Mouse (Mus musculus): ENCODE measurements around the gene Tsnax.
A peak's percentile ranks its signal among the peaks of the same experiment; 100 is the strongest.

Tsnax gene

DNA sequence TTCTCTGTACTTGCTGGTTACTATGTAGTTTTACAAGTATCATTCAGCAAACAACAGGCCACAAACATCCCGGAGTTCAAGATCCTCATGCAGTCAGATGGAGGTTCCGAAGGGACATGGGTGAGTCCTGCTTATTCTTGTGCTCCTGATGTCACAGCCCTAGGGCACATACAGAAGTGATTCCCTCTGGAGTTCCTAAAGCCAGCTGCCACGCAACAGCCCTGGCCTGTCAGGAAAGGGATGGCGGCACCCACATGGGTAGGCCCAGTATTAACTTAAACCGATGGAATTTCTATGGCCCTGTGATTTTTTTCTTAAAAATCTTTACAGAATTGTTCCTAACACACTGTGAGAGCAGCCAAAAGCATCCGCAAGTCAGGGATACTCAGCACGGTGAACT is 30.6 kb downstream of the Tsnax start:
- DNase-seq (ENCODE audit: extremely low read depth, low read depth): no peak

- no peak for DNase-seq (ENCODE audit: extremely low read depth, low read depth)
Measured at GRCm38 (mm10) chr8:125043935-125044334, 31.1 kb downstream of the Tsnax start.

DNA sequence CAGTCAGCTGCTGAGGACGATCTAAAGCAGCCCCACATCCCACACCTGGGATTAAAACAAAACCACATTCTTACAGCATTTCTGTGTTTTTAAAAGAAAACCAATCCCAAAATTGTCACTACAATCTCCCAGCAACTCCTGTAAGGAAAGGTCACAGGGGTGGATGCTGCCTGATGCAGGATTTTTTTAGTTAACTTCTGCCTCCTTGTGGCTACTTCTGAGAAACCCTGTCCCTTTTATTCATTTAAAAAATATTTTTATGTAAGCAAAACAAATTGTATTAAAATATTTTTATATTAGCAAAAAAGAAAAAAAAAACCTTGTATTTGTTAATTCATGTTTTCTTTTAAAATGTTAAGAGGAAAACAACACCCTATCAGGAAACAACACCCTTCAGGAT is 33.0 kb downstream of the Tsnax start:
- DNase-seq (ENCODE audit: extremely low read depth, low read depth): no peak

DNA sequence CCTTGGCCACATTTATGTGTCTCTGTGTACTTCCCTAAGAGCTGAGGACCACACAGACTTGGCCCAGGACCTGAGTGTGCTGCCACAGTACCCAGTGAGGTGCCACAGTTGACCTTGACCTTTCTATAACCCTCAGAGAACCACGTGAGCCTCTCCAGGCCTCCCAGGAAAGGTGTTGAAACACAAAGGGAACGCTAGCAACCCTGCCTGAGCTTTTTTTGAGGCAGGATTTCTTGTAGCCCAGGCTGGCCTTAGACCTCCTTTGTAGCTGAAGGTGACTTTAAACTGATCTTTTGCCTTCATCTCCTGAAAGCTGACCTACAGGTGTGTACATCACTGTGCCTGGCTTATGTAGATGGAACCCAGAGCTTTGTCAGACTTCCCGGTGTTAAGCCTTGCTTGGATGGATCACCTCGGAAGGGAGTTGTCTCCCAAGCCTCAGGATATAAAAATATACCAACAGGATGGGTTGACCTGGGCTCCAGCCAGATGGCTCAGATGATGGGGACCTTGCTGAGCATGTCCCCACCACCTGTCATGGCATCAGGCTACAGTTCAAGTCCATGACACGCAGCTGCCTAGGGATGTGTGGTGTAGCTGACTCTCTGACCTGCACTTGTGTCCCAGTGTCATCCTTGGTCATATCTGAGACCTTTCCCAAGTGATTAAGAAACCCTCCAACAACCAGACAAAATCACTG is 36.4 kb downstream of the Tsnax start:
- no peak for DNase-seq (ENCODE audit: extremely low read depth, low read depth)

GRCm38 (mm10) chr8:125049826-125050225 is 37.0 kb downstream of the Tsnax start:
- DNase-seq (ENCODE audit: extremely low read depth, low read depth): no peak

GRCm38 (mm10) chr8:125052026-125052425 is 39.2 kb downstream of the Tsnax start:
- no peak for DNase-seq (ENCODE audit: extremely low read depth, low read depth)

- no peak for DNase-seq (ENCODE audit: extremely low read depth, low read depth)
Measured at GRCm38 (mm10) chr8:125053505-125054435, 41.0 kb downstream of the Tsnax start, which contains the start of gene Disc1. Gene Disc1 (plus strand): TSS chr8:125054195.

DNA sequence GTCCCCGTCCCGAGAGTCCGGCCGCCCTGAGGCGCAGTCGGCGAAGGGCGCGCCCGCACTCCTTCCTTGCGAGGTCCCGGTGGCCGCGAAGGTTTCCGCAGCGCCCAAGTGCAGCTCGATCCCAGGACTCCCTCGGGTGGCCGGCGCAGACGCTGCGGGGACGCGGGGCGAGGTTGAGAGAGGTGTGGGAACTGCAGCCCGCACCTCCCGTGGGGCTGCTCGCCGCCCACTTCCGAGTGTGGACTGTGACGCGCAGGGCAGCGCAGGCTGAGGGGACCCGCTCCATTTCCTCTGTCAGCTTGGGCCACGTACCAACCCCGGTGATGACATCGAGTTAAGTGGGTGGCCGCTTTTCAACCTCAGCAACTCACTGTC is 41.6 kb downstream of the Tsnax start:
- DNase-seq (ENCODE audit: extremely low read depth, low read depth): no peak

DNA sequence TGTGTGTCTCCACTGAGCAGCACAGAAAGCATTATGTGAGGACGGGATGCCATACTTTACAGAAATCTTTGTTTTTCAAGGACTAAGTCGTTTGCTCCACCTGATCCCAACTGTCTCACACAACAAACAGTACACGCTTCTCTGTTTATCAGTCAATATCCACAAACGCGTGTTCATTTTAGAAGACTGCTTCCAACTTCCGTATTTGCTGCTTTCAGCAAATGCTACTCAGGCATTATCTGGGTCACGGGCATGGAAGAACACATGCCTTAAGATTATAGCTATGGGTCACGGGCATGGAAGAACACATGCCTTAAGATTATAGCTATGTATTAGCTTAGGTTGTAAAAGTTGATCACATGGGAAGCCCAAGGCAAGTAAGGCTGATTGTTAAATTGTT is 48.1 kb downstream of the Tsnax start:
- DNase-seq (ENCODE audit: extremely low read depth, low read depth): no peak

DNA sequence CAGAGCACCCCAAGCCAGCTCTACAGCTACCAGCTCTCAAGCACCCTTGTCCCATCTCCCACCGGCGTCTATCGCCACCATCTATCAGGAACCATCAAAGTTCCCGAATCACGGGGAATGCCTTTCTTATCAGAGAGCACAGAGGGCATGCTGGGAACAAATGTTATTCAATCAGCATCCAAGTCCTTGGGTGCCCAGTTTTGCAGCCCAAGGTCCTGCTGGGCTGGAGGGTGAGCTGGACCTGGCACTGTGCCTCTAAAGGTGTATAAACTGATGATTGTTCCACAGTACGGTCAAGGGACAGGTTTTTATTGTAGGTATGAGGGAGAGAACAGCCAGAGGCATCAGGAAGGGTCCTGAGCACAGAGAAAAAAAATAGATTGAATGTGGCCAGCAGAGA is 52.8 kb downstream of the Tsnax start:
- DNase-seq (ENCODE audit: extremely low read depth, low read depth): no peak

- peak; percentile 70 for DNase-seq (ENCODE audit: extremely low read depth, low read depth)
Measured at GRCm38 (mm10) chr8:125066913-125067595, 54.3 kb downstream of the Tsnax start.

GRCm38 (mm10) chr8:125067596-125067960 is 54.8 kb downstream of the Tsnax start:
- peak; percentile 26 for DNase-seq (ENCODE audit: extremely low read depth, low read depth)

DNA sequence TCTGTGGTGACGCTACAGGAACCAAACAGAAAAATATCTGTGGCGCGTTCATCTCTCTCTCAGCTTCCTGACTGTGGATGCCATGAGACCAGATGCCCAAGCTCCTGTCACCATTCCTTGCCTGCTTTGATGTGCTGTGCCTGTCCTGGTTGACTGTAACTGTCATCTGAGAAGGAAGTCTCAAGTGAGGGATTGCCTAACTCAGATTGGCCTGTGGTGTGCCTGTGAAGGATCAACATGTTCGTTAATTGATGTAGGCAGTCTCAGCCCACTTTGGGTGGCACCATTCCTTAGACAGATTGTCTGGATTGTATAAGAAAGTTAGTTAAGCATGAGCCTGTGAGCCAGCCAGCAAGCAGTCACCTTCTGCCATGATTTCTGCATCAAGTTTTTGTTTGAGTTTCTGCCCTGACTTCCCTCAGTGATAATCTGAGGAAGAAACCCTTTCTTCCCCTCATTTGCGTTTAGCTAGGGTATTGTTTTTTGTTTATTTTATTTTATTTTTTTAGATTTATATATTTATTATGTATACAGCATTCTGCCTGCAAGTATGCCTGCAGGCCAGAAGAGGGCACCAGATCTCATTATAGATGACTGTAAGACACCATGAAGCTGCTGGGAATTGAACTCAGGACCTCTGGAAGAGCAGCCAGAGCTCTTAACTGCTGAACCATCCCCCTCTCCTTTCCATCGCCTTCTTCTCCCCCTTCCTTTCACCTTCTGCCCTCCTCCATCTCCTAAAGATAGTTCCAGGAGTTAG is 55.5 kb downstream of the Tsnax start:
- DNase-seq (ENCODE audit: extremely low read depth, low read depth): no peak

DNA sequence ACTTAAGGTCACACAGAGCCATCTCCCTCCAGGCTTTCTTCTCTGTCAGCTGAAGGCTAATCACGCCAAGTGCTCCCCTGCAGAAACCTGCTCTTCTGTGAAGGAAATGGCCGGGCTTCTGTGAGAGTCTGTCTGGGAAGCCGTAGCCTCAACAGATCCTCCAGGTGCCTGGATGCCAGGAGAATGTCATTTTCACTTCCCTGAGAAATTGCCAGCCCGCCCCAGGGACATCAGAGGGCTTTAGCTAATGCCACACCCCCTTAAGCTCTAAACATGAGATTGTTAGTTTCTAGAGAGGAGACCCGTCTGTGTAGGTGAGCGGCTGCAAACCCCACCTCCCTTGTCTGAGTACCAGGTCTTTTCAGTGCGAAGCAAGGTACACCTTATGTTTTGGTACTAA is 56.5 kb downstream of the Tsnax start:
- no peak for DNase-seq (ENCODE audit: extremely low read depth, low read depth)

- no peak for DNase-seq (ENCODE audit: extremely low read depth, low read depth)
Measured at GRCm38 (mm10) chr8:125069733-125070132, 56.9 kb downstream of the Tsnax start.

GRCm38 (mm10) chr8:125074141-125074540 is 61.3 kb downstream of the Tsnax start:
- DNase-seq (ENCODE audit: extremely low read depth, low read depth): no peak

DNA sequence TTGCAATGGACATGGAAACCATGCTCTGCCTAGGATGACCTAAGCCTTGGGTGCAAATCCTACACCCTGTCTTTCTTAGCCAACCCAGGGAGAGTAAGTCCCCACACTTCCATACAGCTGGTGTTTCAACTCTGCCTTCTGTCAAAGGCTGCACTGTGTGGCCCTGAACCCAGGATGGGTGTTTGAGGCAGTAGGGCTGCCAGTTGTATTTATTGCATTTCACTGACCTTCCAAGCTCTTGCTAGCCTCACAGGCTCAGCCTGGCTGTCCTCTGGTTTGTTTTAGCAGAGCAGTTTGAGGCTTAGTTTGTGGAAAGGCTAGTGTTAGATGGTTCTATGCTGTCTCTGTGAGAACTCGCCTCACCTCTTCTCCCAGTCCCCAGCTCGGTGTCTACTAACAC is 61.8 kb downstream of the Tsnax start:
- DNase-seq (ENCODE audit: extremely low read depth, low read depth): no peak

DNA sequence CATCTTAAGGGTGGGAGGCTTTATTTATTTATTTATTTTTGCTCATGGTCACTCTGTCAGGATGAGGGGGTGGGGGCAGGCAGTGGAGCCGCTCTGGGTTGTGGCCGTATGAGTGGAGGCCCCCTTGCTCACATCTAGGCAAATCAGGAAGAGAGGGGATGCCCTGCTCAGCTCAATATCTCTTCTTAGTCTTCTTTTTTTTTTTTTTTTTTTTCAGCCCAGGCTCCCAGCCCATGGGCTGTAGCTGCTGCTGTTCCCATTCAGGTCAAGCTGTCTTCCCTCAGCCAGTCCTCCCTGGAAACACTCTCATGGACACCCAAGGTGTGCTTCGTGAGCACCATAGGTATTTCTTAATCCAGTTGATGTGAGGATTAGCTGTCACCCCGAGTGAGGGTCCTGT is 62.6 kb downstream of the Tsnax start:
- no peak for DNase-seq (ENCODE audit: extremely low read depth, low read depth)

- DNase-seq (ENCODE audit: extremely low read depth, low read depth): no peak
Measured at GRCm38 (mm10) chr8:125077326-125077725, 64.5 kb downstream of the Tsnax start.

DNA sequence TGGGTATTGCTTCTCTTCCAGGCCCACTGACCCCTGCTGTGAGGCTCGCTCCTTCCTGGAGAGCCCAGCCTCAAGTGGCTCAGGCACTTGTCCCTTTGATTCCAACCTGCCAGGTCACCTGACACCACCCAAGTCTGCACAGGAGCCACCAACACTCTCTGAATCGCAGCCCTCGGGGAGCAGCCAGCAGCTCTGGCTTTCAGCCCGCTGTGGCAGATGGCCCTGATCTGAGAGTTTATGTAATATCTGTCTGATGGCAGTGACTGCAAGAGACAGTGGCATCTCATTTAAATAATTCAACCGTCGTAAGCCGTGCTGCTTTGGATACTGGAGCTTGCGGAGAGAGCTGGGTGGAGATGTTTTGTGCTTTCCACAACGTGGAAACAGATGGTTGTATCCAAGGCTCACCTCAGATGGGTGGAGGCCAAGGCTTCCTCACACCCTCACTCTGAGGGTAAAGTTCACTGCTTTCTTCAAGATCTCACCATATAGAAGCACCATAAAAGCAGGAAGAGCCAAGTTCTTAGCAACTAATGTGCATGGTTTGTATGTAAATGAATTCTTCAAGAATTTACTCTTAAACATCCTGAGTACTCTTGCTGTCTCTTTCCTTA is 66.1 kb downstream of the Tsnax start:
- no peak for DNase-seq (ENCODE audit: extremely low read depth, low read depth)
